ENCODE assay signal across 8 mouse cellular contexts in genomic region chr2:160646144-160646844, GRCm38 (mm10). TPM values are rescaled to one million over a fixed set of nuclear protein-coding genes. Genes with fewer than 3 reads are reported as not detected.
A peak's percentile ranks its signal among the peaks of the same experiment; 100 is the strongest.
DNase-seq lines count a peak whose midpoint lies in the region; ATAC-seq and TF ChIP-seq lines count a peak whose summit lies in the region.

No protein-coding gene starts in this region.

- no peak for TF ChIP-seq EP300 in heart, postnatal 0 days (IDR thresholded peaks at IDR 0.05; ENCODE audit: low read depth)

- H3K4me1 ChIP-seq in embryonic fibroblast, embryonic 13.5 days (ENCODE audit: control insufficient read depth, insufficient read depth, low read length) = peaks cover 4% of the 10 kb centered on the region; the same call in 1 of the 2 replicates
- peaks cover 18% of the 10 kb centered on the region for H3K4me1 ChIP-seq in heart, postnatal 0 days (ENCODE audit: control insufficient read depth, insufficient read depth)
- peaks cover 28% of the 10 kb centered on the region for H3K4me1 ChIP-seq in lung, embryonic 15.5 days

- no peaks in the 10 kb centered on the region for H3K9me3 ChIP-seq in heart, postnatal 0 days (replicated peaks; ENCODE audit: control insufficient read depth, low read length)
- no peaks in the 10 kb centered on the region for H3K9me3 ChIP-seq in lung, embryonic 15.5 days

- peak overlapping the region; percentile 62 for H3K4me3 ChIP-seq in embryonic fibroblast, embryonic 13.5 days (ENCODE audit: insufficient read depth, low read length)
- peak overlapping the region; percentile 99 for H3K4me3 ChIP-seq in heart, postnatal 0 days (ENCODE audit: low read depth, low read length)
- H3K4me3 ChIP-seq in lung, embryonic 15.5 days = peak overlapping the region; percentile 99

- no peak for TF ChIP-seq POLR2A in embryonic fibroblast, embryonic 13.5 days (IDR thresholded peaks at IDR 0.05; ENCODE audit: low read depth, low read length)

- WGBS in heart, postnatal 0 days = under 1% methylated on average over 72 of the region's 76 CpGs
- under 1% methylated on average over 75 of the region's 76 CpGs for WGBS in lung, embryonic 15.5 days

- H3K27ac ChIP-seq in embryonic fibroblast, embryonic 13.5 days (ENCODE audit: insufficient read depth, low read length) = peak overlapping the region; percentile 82
- H3K27ac ChIP-seq in heart, postnatal 0 days (ENCODE audit: low read depth) = peak overlapping the region; percentile 100
- peak overlapping the region; percentile 98 for H3K27ac ChIP-seq in lung, embryonic 15.5 days

- H3K4me2 ChIP-seq in heart, postnatal 0 days (ENCODE audit: low read depth, low read length) = peak overlapping the region; percentile 60
- peak overlapping the region; percentile 62 for H3K4me2 ChIP-seq in lung, embryonic 15.5 days

- TF ChIP-seq CTCF in embryonic fibroblast, embryonic 13.5 days (IDR thresholded peaks at IDR 0.05; ENCODE audit: borderline replicate concordance, insufficient read depth, low read length) = no peak
- no peak for TF ChIP-seq CTCF in heart, postnatal 0 days (IDR thresholded peaks at IDR 0.05; ENCODE audit: low read depth)

- H3K9ac ChIP-seq in heart, postnatal 0 days (replicated peaks; ENCODE audit: low read depth, low read length) = peak overlapping the region; percentile 99
- peak overlapping the region; percentile 99 for H3K9ac ChIP-seq in lung, embryonic 15.5 days

- H3K36me3 ChIP-seq in heart, postnatal 0 days (replicated peaks; ENCODE audit: control insufficient read depth, insufficient read depth, low read length) = no peaks in the 10 kb centered on the region
- no peaks in the 10 kb centered on the region for H3K36me3 ChIP-seq in lung, embryonic 15.5 days

- ATAC-seq in CD4-positive, CD25-positive, alpha-beta regulatory T cell, adult 4 months = peak; percentile 16
- peak; percentile 33 for ATAC-seq in heart, postnatal 0 days (ENCODE audit: insufficient read depth, low read depth)
- peak; percentile 37; the same call in 1 of the 2 replicates for ATAC-seq in lung, embryonic 15.5 days (ENCODE audit: borderline replicate concordance, extremely low read depth, low FRiP score, low TSS enrichment)

- peak; percentile 66 for DNase-seq in adrenal gland, postnatal 25 days
- DNase-seq in heart, postnatal 0 days (ENCODE audit: low spot score) = no peak
- peak; percentile 38 to 75 for DNase-seq in kidney, postnatal 36 days
- peak; percentile 18 for DNase-seq in ovary, adult 18-20 months (ENCODE audit: low spot score)
- peak; percentile 51 for DNase-seq in thymus, postnatal 0 days (ENCODE audit: low spot score)

- no peaks in the 10 kb centered on the region for H3K27me3 ChIP-seq in heart, postnatal 0 days (ENCODE audit: control insufficient read depth, insufficient read depth, low read length)
- no peaks in the 10 kb centered on the region for H3K27me3 ChIP-seq in lung, embryonic 15.5 days

RNA-seq across cellular contexts. Expression of gene Top1, which starts 0.6 kb away (rescaled TPM):
- 10 to 100 TPM; 73.9 to 91.0 TPM for polyA plus RNA-seq in CD4-positive, CD25-positive, alpha-beta regulatory T cell, adult 4 months (2017; shearing (Covaris generic))
- total RNA-seq in adrenal gland, postnatal 25 days (2021) = 89.8 and 97.7 TPM in 2 replicates
- polyA plus RNA-seq in embryonic fibroblast, embryonic 13.5 days (2011; ENCODE audit: insufficient read length, low read depth, missing spikeins) = 64.6 and 78.4 TPM in 2 replicates
- 14.8 and 23.5 TPM in 2 replicates for total RNA-seq in heart, postnatal 0 days (2014; rRNA removed; ENCODE audit: low replicate concordance)
- 30.7 and 33.2 TPM in 2 replicates for polyA plus RNA-seq in heart, postnatal 0 days (2015; fragmentation: Nextera tagmentation; extraction: Ambion mirVana)
- polyA plus RNA-seq in lung, embryonic 15.5 days (2015; fragmentation: Nextera tagmentation; extraction: Ambion mirVana) = 69.8 and 69.9 TPM in 2 replicates
- 68.2 and 69.4 TPM in 2 replicates for polyA plus RNA-seq in thymus, postnatal 0 days (2015; fragmentation: Nextera tagmentation; extraction: Ambion mirVana)
